Mouse (Mus musculus): Measurements from ENCODE around the gene Commd9.

Gene Commd9

GRCm38 (mm10) chr2:101909326-101910080 lies 23.5 kb downstream of the Commd9 start:
- no peak for DNase-seq (ENCODE audit: low read depth)

GRCm38 (mm10) chr2:101918518-101918917 lies 32.5 kb downstream of the Commd9 start:
- DNase-seq (ENCODE audit: low read depth): no peak

GRCm38 (mm10) chr2:101920136-101920554 lies 34.1 kb downstream of the Commd9 start:
- DNase-seq (ENCODE audit: low read depth): no peak

DNA sequence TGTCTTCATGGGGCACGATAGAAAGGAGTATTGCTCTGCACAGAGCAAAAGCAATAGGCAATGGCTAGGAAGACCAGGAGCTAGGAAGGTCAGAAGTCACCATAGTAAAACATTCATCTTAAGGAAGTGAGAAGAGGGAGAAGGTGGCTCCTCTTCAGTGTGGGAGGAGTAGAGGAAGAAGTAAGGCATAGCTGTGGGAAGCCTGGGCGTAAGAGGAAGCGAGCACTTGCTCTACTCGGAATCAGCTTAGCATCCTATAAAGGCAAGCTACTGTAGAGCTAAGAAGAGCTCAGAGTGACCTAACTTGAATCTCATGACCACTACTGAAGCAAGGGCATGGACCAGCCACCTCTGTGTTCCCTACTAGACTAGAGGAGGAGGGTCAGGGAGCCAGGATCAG lies 36.3 kb downstream of the Commd9 start:
- DNase-seq (ENCODE audit: low read depth): no peak

- no peak for DNase-seq (ENCODE audit: low read depth)
These were observed 37.1 kb downstream of the Commd9 start for GRCm38 (mm10) chr2:101923181-101923580.

DNA sequence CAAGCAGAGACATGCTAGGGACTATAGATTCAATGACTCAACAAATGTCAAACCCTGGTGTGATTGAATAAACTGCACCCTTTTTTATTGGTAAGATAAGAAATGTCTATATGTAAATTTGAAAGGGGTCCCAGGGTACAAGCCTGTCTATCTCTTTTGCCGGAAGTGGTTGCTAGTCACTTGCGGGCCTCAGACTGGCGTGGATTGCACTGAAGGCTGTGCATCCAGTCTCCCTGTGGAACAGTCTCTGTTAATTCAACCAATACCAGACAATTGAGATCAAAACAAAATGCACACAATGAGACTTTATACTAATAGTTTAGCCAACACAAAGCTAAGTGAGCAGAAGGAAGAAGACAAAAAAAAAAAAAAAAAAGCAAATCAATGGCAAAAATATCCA lies 39.1 kb downstream of the Commd9 start:
- no peak for DNase-seq (ENCODE audit: low read depth)

DNA sequence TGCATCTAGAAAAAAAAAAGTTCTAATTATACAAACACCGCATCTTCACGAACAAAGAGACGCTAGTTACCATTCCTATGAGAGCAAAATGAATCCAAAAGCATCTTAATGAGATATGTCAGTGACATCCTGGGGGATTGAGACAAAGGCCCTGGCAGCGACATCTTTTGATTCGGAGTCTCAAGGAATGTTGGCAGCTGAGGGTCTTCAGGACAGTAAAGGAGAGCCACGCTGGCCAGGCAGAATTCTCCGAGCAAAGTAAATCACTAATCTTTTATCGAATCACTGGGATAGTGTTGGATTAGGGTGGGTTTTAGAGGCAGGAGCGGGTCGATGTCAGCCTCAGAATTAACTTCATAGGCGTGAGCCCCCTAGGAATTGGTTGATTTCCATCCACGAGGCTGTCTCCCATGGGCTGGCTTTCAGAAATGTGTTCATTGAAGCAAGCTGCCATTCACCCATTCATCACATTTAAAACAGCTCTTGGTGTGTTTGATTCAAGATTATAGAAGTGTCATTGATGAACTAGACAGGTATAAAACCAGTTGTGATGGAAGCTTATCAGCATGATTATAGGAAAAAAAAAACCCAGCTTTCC lies 39.6 kb downstream of the Commd9 start:
- DNase-seq (ENCODE audit: low read depth): no peak

DNA sequence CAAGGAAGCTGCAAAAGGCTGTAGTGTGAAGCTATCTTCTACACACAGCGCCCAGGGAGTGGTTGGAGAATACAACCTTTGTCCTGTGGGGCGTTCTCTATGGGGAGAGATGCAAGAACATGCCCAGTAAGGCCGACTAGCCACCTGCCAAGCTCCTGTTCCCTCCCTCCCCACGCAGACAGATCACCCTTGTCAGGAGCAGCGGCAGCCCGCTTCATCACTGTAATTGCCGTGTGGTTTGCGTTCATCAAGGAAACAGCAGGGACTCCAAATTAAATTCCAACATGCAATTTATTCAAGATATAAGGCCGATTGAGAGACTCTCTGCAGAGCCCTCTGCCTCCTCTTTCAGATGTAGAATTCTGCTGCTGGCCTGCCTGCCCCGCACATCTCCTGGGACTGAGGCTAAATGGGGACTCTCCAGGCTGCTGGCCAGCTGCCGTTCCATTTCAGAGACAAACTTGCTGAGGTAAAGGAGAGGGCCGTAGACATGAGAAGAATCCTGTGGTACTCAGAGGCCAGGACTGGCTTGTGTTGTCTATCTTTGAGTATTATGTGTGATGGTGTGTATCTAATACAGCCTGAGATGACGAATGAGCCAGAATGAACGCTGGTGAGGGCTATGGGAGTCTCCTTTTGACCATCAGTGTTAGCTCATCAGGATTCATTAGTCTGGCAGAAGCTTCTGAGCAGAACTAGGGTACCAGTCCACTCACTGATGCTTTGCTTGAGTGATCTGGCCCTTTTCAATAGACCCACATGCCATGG lies 46.3 kb downstream of the Commd9 start:
- no peak for DNase-seq (ENCODE audit: low read depth)

GRCm38 (mm10) chr2:101933301-101933700 lies 47.3 kb downstream of the Commd9 start:
- DNase-seq (ENCODE audit: low read depth): no peak

DNA sequence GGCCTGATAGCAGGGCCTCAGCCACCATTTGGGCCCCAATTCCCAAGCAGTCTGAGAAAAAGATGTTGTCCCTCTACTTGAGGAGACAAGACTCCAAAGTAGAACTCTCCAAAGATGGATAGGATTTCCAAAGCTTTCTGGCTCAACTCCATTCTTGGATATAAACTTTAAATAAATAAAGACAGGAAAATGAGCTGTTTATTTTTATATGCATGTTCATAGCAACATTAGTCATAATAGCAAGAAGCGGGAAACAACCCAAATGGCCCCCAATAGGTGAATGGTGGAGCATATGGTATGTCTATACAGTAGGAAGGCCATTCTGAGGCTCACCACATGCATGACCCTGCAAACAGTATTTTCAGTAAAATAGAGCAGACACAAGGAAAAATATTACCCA lies 49.0 kb downstream of the Commd9 start:
- DNase-seq (ENCODE audit: low read depth): no peak

DNA sequence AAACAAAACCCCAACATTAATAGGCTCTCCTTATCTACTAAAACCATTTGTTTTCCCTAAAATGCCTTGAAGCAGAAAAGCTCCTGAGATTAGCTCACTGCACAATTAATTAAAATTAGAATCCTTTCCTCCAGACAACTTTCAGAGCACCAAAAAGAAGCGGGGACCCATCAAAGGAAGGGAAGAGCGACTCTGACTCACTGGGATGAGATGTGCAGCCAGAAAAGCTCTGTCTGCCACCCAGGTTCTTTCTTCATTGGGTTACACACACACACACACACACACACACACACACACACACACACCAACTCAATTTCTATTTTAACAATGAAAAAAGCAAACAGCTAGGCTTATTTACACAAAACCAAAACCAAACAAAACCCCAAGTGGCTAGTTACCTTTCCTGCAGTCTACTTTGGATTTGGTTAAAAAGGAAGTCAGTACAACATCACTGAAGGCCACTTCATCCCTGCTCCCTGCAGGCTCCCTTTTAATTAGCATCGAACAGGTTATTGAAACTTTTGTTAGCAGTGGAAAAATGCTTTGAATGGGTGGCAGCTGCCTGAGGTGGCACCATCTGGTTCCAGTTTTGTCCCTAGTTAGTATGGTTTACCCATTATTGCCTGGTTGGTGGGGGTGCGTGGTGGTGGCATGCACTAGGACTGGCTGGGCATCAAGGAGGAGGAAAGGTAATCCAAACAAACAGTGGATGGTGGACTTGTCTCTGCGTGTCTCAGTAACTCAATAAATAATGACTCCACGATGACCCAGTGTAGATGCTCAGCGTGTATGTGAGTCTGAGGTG lies 64.9 kb downstream of the Commd9 start:
- no peak for DNase-seq (ENCODE audit: low read depth)
